Mouse (Mus musculus) lung, embryonic 14.5 days (tissue): Measurements from ENCODE around the gene Gm45233. TPM values are rescaled to one million over a fixed set of nuclear protein-coding genes. Genes with fewer than 3 reads are reported as not detected.
"Not testable (repeated sequence)": the region's sequence is repeated elsewhere in the genome, so short reads cannot be mapped to it uniquely, and the experiment has no call there.

Source experiments
- ATAC-seq: fragments of 200-750 bp; cut with Nextera tagmentation; 2 replicates; pipeline ENCODE4 v1.8.0; 2017; ENCODE audit warnings: mild to moderate bottlenecking, moderate TSS enrichment, moderate library complexity; ENCODE audit not compliant: insufficient read depth
- DNase-seq: peaks from one replicate; pipeline ENCODE4 v3.0.0-alpha.2; 2015
- H3K27ac ChIP-seq: fragments of 300-500 bp; sonication (generic); 2 replicates; pipeline ENCODE4 v1.5.1; 2014; ENCODE audit warnings: low read depth, mild to moderate bottlenecking, moderate library complexity
- H3K27me3 ChIP-seq: fragments of 300-500 bp; sonication (generic); 2 replicates; pipeline ENCODE4 v1.6.1; 2014; ENCODE audit warnings: low read length, control low read depth; ENCODE audit not compliant: insufficient read depth
- H3K36me3 ChIP-seq: fragments of 300-500 bp; sonication (generic); 2 replicates; pipeline ENCODE4 v1.6.1; 2014; ENCODE audit warnings: control low read depth; ENCODE audit not compliant: insufficient read depth
- H3K4me1 ChIP-seq: fragments of 300-500 bp; sonication (generic); 2 replicates; pipeline ENCODE4 v1.6.1; 2014; ENCODE audit warnings: antibody characterized with exemption, control low read depth; ENCODE audit not compliant: insufficient read depth
- H3K4me2 ChIP-seq: fragments of 300-500 bp; sonication (generic); 2 replicates; pipeline ENCODE4 v1.6.1; 2014; ENCODE audit warnings: mild to moderate bottlenecking
- H3K4me3 ChIP-seq: fragments of 300-500 bp; sonication (generic); 2 replicates; pipeline ENCODE4 v1.5.1; 2014; ENCODE audit warnings: low read depth, low read length
- H3K9ac ChIP-seq: fragments of 300-500 bp; sonication (generic); 2 replicates; pipeline ENCODE4 v1.6.1; 2014
- H3K9me3 ChIP-seq: fragments of 300-500 bp; sonication (generic); 2 replicates; pipeline ENCODE4 v1.6.1; 2016; ENCODE audit warnings: low read depth, low read length, control low read depth
- CTCF ChIP-seq: IDR thresholded peaks from 2 replicates; pipeline ENCODE4 v1.5.1; 2016; ENCODE audit warnings: antibody characterized with exemption, low read depth
- WGBS: fragments of 180-500 bp; shearing (Covaris S2); extraction: QIAGEN DNeasy Blood & Tissue Kit; methylation state at CpG from one replicate; pipeline ENCODE4 v1.1.7; 2014; 5-methylcytosine and 5-hydroxymethylcytosine counted together
- polyA plus RNA-seq: library from polyadenylated mRNA; unstranded; fragments of >200 nt; fragmentation: Nextera tagmentation; extraction: Ambion mirVana; gene quantifications from 2 replicates; pipeline ENCODE4 v1.2.1, GENCODE M21; 2014

Gm45233 gene
- polyA plus RNA-seq, result 0.37 TPM in 1 of 2 replicates, not detected in the other

DNA sequence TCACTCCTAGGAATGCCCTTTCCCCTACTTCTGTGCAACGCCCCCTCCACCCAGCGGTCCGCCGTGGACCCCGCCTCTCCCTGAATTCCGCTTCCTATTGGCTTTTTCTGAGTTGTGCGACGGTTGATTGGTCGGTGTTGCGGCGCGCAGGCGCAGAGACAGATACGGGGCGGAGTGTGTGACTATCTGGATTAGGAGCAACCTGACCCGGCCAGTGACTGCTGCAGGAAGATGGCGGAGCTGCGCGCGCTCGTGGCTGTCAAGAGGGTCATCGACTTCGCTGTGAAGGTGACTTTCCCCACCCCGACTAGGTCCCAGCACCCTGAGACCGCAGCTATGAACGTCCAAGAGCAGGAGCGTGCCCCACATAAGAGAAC, at the start of gene Gm45233, which contains the start of gene Etfb:
Gm45233 (plus strand) TSS at position 212 of the 377 bp plus-strand sequence.
Etfb (plus strand) TSS at position 167 of the 377 bp plus-strand sequence.
- Histone ChIP-seq H3K36me3 (no peaks in the 10 kb centered on the region), H3K4me1 (peaks cover 15% of the 10 kb centered on the region), H3K27me3 (no peaks in the 10 kb centered on the region), H3K9me3 (no peaks in the 10 kb centered on the region), H3K27ac (peak within 1 kb of the TSS; percentile 97), H3K4me3 (peak within 1 kb of the TSS; percentile 57), H3K4me2 (peak within 1 kb of the TSS; percentile 85), H3K9ac (peak within 1 kb of the TSS; percentile 66)
- DNase-seq (peak; percentile 97), ATAC-seq (peak; percentile 97)
- TF ChIP-seq CTCF, result no peak
- WGBS, result under 1% methylated on average over 27 of the region's 27 CpGs

DNA sequence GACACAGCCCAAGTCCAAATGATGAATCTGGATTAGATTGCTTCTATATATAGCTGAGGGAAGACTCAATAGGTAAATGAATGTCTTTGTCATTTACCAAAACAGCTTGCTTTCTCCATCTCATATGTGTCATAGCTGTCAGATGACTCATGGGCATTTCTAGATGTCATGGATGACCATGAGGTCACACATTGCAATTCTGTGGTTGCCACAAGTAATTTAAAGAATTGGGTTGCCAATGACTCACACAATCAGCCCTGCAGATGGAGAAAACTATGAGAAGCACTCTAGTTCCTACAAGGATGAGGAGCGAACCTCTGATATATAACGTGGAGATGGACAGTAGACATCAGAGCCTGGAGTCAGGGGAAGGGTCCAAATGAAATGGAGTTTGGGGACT, 44.4 kb upstream of the Gm45233 start:
- Histone ChIP-seq H3K4me1 (no peaks in the 10 kb centered on the region), H3K4me2 (no peak overlapping the region), H3K27me3 (no peaks in the 10 kb centered on the region), H3K27ac (no peak overlapping the region), H3K36me3 (no peaks in the 10 kb centered on the region), H3K4me3 (no peak overlapping the region), H3K9me3 (no peaks in the 10 kb centered on the region), H3K9ac (no peak overlapping the region)
- WGBS, result 72% methylated on average over 2 of the region's 2 CpGs
- ATAC-seq, result no peak
- DNase-seq, result no peak
- TF ChIP-seq CTCF, result no peak

DNA sequence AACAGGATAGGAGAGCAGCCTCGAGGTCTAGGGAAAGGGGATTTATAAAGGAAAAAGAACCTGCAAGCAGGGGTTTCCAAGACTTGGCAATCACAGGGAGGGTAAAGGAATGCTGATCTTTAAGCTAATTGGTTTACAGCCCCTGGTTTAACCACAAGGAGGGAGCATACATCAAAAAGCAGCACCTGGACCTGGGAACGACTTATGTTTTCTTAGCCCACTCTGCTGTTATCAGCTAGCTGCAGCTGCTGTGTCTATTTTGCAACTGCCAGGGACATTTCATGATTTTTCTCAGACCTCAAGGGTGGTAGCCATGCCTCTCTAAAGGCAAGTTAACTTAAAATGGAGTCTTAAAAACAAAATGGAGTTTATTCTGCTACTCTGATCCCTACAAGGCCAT, 41.2 kb upstream of the Gm45233 start:
- Histone ChIP-seq H3K9ac (no peak overlapping the region), H3K4me1 (no peaks in the 10 kb centered on the region), H3K4me3 (no peak overlapping the region), H3K27me3 (no peaks in the 10 kb centered on the region), H3K4me2 (no peak overlapping the region), H3K9me3 (no peaks in the 10 kb centered on the region), H3K27ac (no peak overlapping the region), H3K36me3 (no peaks in the 10 kb centered on the region)
- no peak for TF ChIP-seq CTCF
- no peak for ATAC-seq
- 27% methylated on average over 2 of the region's 2 CpGs for WGBS
- DNase-seq, result no peak

DNA sequence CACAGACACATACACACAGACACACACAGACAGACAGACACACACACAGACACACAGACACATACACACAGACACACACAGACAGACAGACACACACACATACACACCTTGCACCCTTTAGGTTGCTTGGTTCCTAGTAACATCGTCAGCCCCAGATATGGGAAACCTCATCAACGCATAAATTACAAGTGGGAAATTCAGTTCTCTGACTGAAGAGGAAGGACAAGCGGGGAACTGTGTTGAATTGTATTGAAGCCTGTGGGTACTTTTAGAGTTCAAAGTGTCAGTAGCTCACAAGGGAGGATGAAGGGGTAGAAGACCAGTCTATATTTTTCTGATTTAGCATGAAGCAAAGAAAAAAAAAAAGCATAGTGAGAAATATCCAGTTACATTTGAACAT, 36.4 kb upstream of the Gm45233 start:
- H3K4me2 ChIP-seq, result no peak overlapping the region
- H3K27me3 ChIP-seq, result no peaks in the 10 kb centered on the region
- no peak for DNase-seq
- H3K4me3 ChIP-seq, result no peak overlapping the region
- TF ChIP-seq CTCF, result no peak
- no peak for ATAC-seq
- H3K4me1 ChIP-seq, result no peaks in the 10 kb centered on the region
- H3K9ac ChIP-seq, result no peak overlapping the region
- WGBS, result 82% methylated on average over 3 of the region's 3 CpGs
- H3K9me3 ChIP-seq, result no peaks in the 10 kb centered on the region
- no peak overlapping the region for H3K27ac ChIP-seq
- H3K36me3 ChIP-seq, result no peaks in the 10 kb centered on the region

DNA sequence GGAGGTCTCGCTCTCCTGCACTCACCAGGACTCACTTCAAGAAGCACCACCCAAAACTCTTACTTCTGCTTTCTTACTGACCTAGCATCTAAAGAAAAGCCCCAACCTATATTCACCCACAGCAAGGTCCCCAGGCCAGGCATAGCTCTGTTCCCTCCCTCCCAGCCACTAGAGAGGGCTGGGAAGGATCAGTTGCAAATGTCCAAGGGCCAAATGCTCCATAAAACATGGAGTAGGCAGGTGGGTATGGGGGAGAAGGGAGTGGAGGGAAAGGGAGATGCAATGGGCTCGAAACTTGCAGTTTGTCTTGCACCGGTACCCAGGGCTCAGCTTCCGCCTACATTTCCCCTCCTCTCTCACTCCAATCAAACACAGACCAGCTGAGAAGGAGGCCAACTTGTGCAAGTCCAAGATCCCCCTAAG, 35.8 kb upstream of the Gm45233 start, which contains the start of gene Siglecg:
Siglecg (plus strand) TSS at position 74 of the 423 bp plus-strand sequence.
- 71% methylated on average over 4 of the region's 4 CpGs for WGBS
- no peak for ATAC-seq
- Histone ChIP-seq H3K4me3 (no peak within 1 kb of the TSS), H3K27me3 (no peaks in the 10 kb centered on the region), H3K9me3 (no peaks in the 10 kb centered on the region), H3K9ac (no peak within 1 kb of the TSS), H3K36me3 (no peaks in the 10 kb centered on the region), H3K4me2 (no peak within 1 kb of the TSS), H3K27ac (no peak within 1 kb of the TSS), H3K4me1 (no peaks in the 10 kb centered on the region)
- TF ChIP-seq CTCF, result no peak
- DNase-seq, result no peak

DNA sequence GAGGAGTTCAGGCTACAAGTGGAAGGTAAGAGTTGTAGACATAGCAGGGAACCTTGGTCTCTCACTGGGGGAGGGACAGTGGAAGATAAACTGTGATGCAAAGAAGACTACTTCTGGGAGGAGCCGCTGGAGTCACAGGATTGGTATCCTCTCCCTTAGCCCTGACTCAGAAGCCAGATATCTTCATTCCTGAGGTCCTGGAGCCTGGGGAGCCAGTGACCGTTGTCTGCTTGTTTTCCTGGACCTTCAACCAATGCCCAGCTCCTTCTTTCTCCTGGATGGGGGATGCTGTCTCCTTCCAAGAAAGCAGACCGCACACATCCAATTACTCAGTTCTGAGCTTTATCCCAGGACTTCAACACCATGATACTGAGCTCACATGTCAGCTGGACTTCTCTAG, 34.8 kb upstream of the Gm45233 start:
- H3K36me3 ChIP-seq, result no peaks in the 10 kb centered on the region
- H3K27me3 ChIP-seq, result no peaks in the 10 kb centered on the region
- DNase-seq (no peak), ATAC-seq (no peak)
- no peak overlapping the region for H3K4me2 ChIP-seq
- H3K9ac ChIP-seq, result no peak overlapping the region
- TF ChIP-seq CTCF, result no peak
- no peak overlapping the region for H3K27ac ChIP-seq
- no peaks in the 10 kb centered on the region for H3K4me1 ChIP-seq
- no peaks in the 10 kb centered on the region for H3K9me3 ChIP-seq
- H3K4me3 ChIP-seq, result no peak overlapping the region
- WGBS, result 63% methylated on average over 3 of the region's 3 CpGs

DNA sequence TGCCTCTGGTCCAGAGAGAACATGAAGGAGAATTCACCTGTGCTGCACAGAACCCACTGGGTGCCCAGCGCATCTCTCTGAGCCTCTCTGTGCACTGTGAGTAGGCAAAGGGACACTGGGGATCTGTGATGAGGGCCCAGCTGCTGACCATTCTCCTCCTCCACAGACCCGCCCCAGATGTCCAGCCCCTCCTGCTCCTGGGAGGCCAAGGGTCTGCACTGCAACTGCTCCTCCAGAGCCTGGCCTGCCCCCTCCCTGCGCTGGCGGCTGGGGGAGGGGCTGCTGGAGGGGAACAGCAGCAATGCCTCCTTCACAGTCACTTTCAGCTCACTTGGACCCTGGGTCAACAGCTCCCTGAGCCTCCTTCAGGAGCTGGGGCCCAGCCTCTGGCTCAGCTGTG, 32.2 kb upstream of the Gm45233 start:
- not testable (repeated sequence) for H3K4me3 ChIP-seq, H3K27ac ChIP-seq, ATAC-seq, H3K4me2 ChIP-seq, H3K27me3 ChIP-seq, DNase-seq, H3K36me3 ChIP-seq, H3K4me1 ChIP-seq, H3K9ac ChIP-seq, H3K9me3 ChIP-seq
- 24% methylated on average over 4 of the region's 4 CpGs for WGBS

DNA sequence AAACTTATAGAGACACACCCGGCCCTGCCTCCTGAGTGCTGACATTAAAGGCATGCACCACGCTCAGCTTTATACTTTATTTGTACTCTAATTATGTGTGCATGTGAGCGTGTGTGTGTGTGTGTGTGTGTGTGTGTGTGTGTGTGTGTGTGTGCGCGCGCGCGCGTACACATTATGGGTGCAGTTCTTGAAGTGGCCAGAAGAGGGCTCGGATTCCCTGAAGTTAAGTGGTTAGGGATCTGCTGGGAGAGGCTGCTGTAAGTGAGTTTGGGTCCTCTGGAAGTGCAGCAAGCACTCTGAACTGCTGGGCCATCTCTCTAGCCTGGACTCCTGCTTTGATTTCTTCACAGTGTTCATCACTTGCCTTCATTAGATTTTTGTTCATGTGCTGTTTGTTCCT, 26.6 kb upstream of the Gm45233 start:
- Histone ChIP-seq H3K4me2 (no peak overlapping the region), H3K27ac (no peak overlapping the region), H3K36me3 (no peaks in the 10 kb centered on the region), H3K4me1 (no peaks in the 10 kb centered on the region), H3K4me3 (no peak overlapping the region), H3K9me3 (no peaks in the 10 kb centered on the region), H3K27me3 (no peaks in the 10 kb centered on the region), H3K9ac (no peak overlapping the region)
- ATAC-seq (no peak), DNase-seq (no peak)
- WGBS, result 79% methylated on average over 10 of the region's 10 CpGs
- TF ChIP-seq CTCF, result peak; percentile 30
